Mouse (Mus musculus) brain, adult 2 months (tissue): ENCODE results near the gene Shmt1.
"Not testable (repeated sequence)": the region's sequence is repeated elsewhere in the genome, so short reads cannot be mapped to it uniquely, and the experiment has no call there.

Experiments used
- DNase-seq: peaks from one replicate; pipeline ENCODE4 v3.0.0; 2011; ENCODE audit warnings: low read depth, low spot score

The Shmt1 gene

GRCm38 (mm10) chr11:60811618-60812017, at the start of gene Shmt1:
Shmt1 (minus strand) TSS chr11:60811718.
- not testable (repeated sequence) for DNase-seq

GRCm38 (mm10) chr11:60856587-60856986, 45.1 kb upstream of the Shmt1 start:
- DNase-seq: peak; percentile 66

DNA sequence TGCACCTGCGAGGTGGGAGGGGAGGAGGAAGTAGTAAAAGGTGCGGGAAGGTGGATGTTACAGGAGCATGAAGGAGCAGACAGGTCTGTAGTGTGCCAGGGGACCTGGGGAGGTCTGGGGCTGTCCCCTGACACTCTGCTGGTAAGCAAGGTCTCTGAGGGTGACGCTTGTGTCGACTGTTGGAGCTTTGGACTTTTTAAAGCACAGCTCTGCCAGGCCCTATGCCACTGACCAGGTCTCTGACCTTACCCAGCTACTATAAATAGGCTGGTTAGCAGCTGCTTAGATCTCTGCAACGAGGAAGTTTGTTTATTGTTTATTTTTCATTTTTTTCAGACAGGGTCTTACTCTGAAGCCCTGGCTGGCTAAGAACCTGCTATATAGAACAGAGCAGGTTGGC, 33.9 kb upstream of the Shmt1 start:
- DNase-seq: no peak

GRCm38 (mm10) chr11:60843412-60843811, 31.9 kb upstream of the Shmt1 start:
- no peak for DNase-seq

- DNase-seq: no peak
Observed at GRCm38 (mm10) chr11:60841467-60842200, 30.1 kb upstream of the Shmt1 start.

GRCm38 (mm10) chr11:60837644-60838406, 26.3 kb upstream of the Shmt1 start:
- peak; percentile 15 for DNase-seq

DNA sequence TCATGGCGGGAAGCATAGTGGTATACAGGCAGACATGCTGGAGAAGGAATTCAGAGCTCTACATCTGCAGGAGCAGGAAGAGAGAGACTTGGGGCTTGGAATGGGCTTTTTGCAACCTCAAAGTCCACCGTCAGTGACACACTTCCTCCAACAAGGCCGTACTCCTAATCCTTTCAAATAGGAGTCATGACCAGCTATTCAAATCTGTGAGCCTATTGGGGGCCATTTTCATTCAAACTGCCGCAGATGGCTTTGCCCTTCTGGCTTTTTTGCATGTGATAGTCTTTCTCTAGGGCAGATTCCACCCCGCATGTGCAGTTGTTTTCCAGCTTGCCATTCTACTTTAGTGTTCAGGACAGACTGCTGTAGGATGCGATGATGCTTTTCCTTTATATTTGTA, 25.4 kb upstream of the Shmt1 start:
- DNase-seq: no peak

GRCm38 (mm10) chr11:60830433-60831052, 19.0 kb upstream of the Shmt1 start, which contains the start of gene Dhrs7b:
Dhrs7b (plus strand) TSS chr11:60830631.
- peak; percentile 100 for DNase-seq

DNA sequence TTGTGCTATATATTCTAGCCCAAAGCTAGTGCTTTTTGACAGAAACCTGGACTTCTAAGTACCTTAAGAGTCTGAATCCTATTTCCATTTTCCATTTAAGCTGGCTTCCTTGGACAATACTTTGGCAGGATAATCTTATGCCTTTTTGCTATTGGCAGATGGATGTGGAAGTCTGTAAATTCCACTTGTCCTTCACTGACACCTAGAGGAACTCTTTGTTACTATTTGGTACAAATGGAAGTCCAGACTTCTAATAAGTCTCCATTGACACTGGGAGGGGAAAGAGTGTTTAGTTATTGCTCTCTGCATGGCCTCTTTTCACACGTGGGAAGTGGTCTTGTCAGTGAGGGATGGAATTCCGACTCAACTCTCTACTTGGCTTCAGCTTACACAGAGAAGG, 17.4 kb upstream of the Shmt1 start:
- DNase-seq: no peak

DNA sequence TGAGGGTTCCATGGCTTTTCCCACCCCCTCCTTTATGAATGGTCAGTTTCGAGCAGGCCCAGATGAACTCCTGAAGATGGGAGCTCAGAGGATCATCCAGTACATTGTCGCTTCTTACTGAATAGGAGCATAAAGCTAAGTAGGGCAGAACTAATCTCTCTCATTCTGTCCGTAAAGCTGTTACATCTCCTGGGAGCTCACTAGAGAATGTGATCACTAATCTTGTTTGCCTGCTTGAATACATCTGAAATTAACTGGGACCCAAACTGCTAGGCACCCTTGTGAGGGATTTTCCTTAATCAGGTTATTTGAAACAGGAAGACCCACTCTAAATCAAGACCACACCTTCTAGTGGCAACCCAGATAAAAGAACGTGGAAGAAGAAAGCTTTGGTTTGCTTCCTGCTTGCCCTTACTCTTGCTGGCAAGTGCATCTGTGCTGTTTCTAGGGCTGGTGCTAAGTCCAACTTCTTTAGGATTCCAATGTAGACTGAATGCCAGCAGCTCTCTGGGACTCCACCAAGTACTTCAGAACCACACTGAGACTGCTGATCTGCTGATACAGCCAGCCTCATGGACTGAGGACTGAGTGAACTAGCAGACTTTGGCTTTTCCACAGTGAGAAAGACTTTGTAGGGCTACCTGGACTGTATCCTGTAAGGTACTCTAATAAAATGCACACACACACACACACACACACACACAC, 15.9 kb upstream of the Shmt1 start:
- no peak for DNase-seq

- no peak for DNase-seq
Observed at GRCm38 (mm10) chr11:60826700-60827099, 15.2 kb upstream of the Shmt1 start.

DNA sequence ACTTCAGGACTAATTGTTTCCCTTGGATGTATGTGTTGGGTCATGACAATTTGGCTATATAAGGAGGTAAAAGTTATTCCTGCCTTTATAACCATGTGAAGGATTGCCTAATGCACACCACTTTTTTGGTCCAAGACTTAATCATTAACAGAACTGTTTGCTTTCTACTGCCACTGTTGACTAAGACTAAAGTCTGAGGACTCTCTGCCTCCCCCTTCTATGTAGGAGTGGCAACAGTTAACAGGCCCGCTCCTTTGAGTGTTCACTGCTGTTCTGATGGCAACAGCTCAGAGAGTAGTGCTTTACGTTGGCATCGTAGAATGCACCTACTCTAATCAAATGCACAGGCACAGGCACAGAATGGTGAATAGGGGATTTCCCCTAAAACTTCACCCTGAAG, 13.7 kb upstream of the Shmt1 start:
- DNase-seq: no peak

DNA sequence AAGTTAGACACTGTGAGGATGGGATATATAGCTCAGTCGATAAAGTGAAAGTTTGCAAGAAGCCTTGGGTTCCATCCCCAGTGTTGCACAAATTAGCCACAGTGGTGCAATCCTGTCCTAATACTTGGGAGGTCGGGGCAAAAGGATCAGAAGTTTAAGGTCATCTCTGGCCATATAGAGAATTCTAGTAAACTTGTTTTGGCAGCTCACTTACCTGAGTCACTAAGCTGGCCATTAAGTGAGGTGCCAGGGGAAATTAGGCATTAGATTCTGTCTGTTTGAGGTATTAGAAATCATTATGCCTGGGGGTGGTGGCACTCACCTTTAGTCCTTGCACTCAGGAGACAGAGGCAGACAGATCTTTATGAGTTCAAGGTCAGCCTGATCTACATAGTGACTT, 12.3 kb upstream of the Shmt1 start:
- DNase-seq: no peak

GRCm38 (mm10) chr11:60816398-60816797, 4.9 kb upstream of the Shmt1 start:
- no peak for DNase-seq

DNA sequence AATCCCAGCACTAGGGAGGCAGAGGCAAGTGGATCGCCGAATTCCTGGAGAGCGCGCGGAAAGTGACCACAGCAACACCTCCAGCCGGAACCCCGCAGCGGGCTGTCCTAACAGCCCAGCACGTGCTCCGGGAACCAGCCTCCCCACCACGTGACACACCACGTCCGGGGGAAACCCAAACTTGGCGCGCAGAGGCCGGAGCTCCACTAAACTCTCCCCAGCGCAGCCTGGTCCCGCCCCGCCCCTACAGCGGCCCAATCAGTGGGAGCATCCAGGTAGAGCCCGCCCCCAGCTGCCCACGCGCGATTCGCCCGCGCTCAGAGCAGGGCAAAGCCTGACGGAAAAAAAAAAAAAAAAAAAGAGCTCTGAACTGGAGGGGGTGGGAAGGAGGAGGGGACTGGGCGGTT, 461 bp downstream of the Shmt1 start:
- DNase-seq: peak; percentile 93

- no peak for DNase-seq
Observed at GRCm38 (mm10) chr11:60810046-60810965, 1.2 kb downstream of the Shmt1 start.

- DNase-seq: no peak
Observed at GRCm38 (mm10) chr11:60809546-60809945, 2.0 kb downstream of the Shmt1 start.

DNA sequence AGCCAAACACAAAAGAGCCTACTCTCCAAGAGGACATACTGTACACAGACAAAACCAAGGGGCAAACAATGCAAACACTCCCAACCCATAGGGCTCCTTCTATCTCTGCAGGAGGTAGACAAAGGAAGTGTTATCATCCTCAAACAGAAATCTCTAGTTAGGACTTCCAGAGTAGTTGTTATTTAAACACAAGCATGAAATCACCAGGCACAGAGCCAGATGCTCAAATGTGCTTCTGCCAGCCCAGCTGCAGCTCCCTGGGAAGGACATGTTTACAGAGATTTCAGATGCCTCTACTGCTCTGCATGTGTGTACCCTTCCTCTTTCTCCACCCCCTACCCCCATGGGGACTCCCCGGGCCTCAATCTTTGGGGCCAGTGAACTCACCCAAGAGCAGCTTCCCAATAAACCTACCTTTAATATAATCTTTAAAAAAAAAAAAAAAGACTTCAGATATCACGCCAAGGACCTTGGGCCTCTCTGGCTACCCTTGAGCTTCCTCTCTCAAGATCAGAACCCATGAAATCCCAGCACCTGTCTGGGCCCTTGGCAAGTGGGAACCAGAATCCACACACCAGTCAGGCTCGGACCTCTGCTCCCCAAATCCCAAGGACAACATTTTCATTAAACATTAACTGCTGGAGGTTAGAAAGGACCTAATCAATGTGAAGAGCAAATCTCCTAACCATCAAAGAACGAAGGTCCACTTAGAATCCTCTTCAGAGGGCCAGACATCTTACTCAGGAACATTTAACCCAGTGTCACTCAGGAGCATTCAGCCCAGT, 3.0 kb downstream of the Shmt1 start:
- peak; percentile 80 for DNase-seq

- DNase-seq: no peak
Observed at GRCm38 (mm10) chr11:60800892-60801291, 10.6 kb downstream of the Shmt1 start.

- no peak for DNase-seq
Observed at GRCm38 (mm10) chr11:60799977-60800376, 11.5 kb downstream of the Shmt1 start.
